Mouse (Mus musculus): ENCODE data around the gene Src. TPM values are rescaled to one million over a fixed set of nuclear protein-coding genes. Genes with fewer than 3 reads are reported as not detected.

The Src gene
- polyA plus RNA-seq, 1 experiment from 2014 or later = 18.9 TPM

GRCm38 (mm10) chr2:157487733-157488175 is 69.5 kb downstream of the Src start:
- H3K27ac ChIP-seq (ENCODE audit: low read depth) = no peak overlapping the region
- no peak for TF ChIP-seq CTCF (IDR thresholded peaks at IDR 0.05; ENCODE audit: low read depth)
- no peak overlapping the region for H3K9ac ChIP-seq
- 0 out of 2 replicates have a peak, but pooled peaks cover 4% of the 10 kb centered on the region for H3K4me1 ChIP-seq (ENCODE audit: insufficient read depth)
- no peaks in the 10 kb centered on the region for H3K9me3 ChIP-seq (ENCODE audit: low read depth, low read length)
- no peak overlapping the region for H3K4me2 ChIP-seq
- ATAC-seq (ENCODE audit: insufficient read depth) = no peak
- no peak for DNase-seq
- no peaks in the 10 kb centered on the region for H3K36me3 ChIP-seq (ENCODE audit: insufficient read depth)
- H3K27me3 ChIP-seq (ENCODE audit: insufficient read depth, low read length) = no peaks in the 10 kb centered on the region
- 16% methylated on average over 12 of the region's 12 CpGs for WGBS
- no peak overlapping the region for H3K4me3 ChIP-seq (ENCODE audit: low read depth, low read length)

- H3K27me3 ChIP-seq (ENCODE audit: insufficient read depth, low read length) = no peaks in the 10 kb centered on the region
- 65% methylated on average over 3 of the region's 3 CpGs for WGBS
- H3K4me3 ChIP-seq (ENCODE audit: low read depth, low read length) = no peak overlapping the region
- DNase-seq = no peak
- H3K4me1 ChIP-seq (ENCODE audit: insufficient read depth) = no peaks in the 10 kb centered on the region
- no peak overlapping the region for H3K27ac ChIP-seq (ENCODE audit: low read depth)
- TF ChIP-seq CTCF (IDR thresholded peaks at IDR 0.05; ENCODE audit: low read depth) = no peak
- no peaks in the 10 kb centered on the region for H3K9me3 ChIP-seq (ENCODE audit: low read depth, low read length)
- no peak overlapping the region for H3K4me2 ChIP-seq
- H3K36me3 ChIP-seq (ENCODE audit: insufficient read depth) = no peaks in the 10 kb centered on the region
- no peak for ATAC-seq (ENCODE audit: insufficient read depth)
- no peak overlapping the region for H3K9ac ChIP-seq
Observed at GRCm38 (mm10) chr2:157493240-157493639, 75.0 kb downstream of the Src start.

GRCm38 (mm10) chr2:157498529-157498928 is 80.3 kb downstream of the Src start:
- no peak for DNase-seq
- no peak for ATAC-seq (ENCODE audit: insufficient read depth)

DNA sequence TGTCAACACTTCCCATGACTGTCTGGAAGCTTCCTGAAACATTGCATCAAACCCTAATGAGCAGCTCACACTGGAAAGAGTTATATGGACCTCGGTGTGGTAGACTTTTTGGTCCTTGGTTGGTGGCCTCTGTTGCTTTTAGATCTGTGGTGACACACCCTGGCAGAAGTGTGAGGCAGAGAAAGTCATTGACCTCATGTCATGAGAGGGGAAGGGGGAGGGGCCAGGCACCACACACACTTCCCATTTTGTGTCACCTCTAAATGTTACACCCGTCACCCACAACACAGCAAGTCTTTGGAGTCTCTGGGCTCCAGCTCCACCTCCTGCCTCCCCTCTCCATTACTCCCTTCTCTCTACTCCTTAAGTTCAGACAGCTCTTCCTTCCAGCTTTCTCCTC is 82.1 kb downstream of the Src start:
- no peaks in the 10 kb centered on the region for H3K4me1 ChIP-seq (ENCODE audit: insufficient read depth)
- no peaks in the 10 kb centered on the region for H3K9me3 ChIP-seq (ENCODE audit: low read depth, low read length)
- no peak for TF ChIP-seq CTCF (IDR thresholded peaks at IDR 0.05; ENCODE audit: low read depth)
- ATAC-seq (ENCODE audit: insufficient read depth) (no peak), DNase-seq (no peak)
- WGBS = 47% methylated on average over 2 of the region's 2 CpGs
- no peak overlapping the region for H3K4me3 ChIP-seq (ENCODE audit: low read depth, low read length)
- H3K9ac ChIP-seq = no peak overlapping the region
- no peaks in the 10 kb centered on the region for H3K36me3 ChIP-seq (ENCODE audit: insufficient read depth)
- no peaks in the 10 kb centered on the region for H3K27me3 ChIP-seq (ENCODE audit: insufficient read depth, low read length)
- H3K27ac ChIP-seq (ENCODE audit: low read depth) = no peak overlapping the region
- H3K4me2 ChIP-seq = no peak overlapping the region

More at GRCm38 (mm10) chr2:157498529-157498928, 80.3 kb downstream of the Src start:
- H3K27me3 ChIP-seq (ENCODE audit: insufficient read depth, low read length) = no peaks in the 10 kb centered on the region
- no peaks in the 10 kb centered on the region for H3K4me1 ChIP-seq (ENCODE audit: insufficient read depth)
- WGBS = 45% methylated on average over 4 of the region's 4 CpGs
- H3K27ac ChIP-seq (ENCODE audit: low read depth) = no peak overlapping the region
- H3K36me3 ChIP-seq (ENCODE audit: insufficient read depth) = no peaks in the 10 kb centered on the region
- H3K9me3 ChIP-seq (ENCODE audit: low read depth, low read length) = no peaks in the 10 kb centered on the region
- H3K4me3 ChIP-seq (ENCODE audit: low read depth, low read length) = no peak overlapping the region
- no peak for TF ChIP-seq CTCF (IDR thresholded peaks at IDR 0.05; ENCODE audit: low read depth)
- H3K9ac ChIP-seq = no peak overlapping the region
- H3K4me2 ChIP-seq = no peak overlapping the region

DNA sequence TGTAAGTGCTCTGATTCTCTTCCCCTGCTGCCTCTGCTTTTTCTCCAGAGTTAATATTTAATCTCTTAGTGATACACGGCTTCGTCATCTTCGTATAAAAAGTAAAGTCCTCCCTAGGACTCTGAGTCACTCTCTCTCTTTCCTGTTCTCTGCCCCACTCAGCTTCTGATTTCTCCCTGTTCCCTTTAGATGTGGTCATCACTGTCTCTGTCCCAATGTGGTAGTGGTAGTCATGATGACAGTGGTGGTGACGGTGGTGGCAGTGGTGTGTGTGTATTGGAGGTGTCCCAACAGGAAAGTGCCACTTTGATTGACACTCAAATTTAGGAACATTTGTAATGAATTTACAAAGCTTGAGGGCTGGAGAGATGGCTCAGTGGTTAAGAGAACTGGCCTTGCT is 83.1 kb downstream of the Src start:
- no peak overlapping the region for H3K27ac ChIP-seq (ENCODE audit: low read depth)
- no peak overlapping the region for H3K4me3 ChIP-seq (ENCODE audit: low read depth, low read length)
- no peak overlapping the region for H3K4me2 ChIP-seq
- ATAC-seq (ENCODE audit: insufficient read depth) (no peak), DNase-seq (no peak)
- H3K9ac ChIP-seq = no peak overlapping the region
- no peaks in the 10 kb centered on the region for H3K4me1 ChIP-seq (ENCODE audit: insufficient read depth)
- 67% methylated on average over 4 of the region's 4 CpGs for WGBS
- TF ChIP-seq CTCF (IDR thresholded peaks at IDR 0.05; ENCODE audit: low read depth) = no peak
- H3K27me3 ChIP-seq (ENCODE audit: insufficient read depth, low read length) = no peaks in the 10 kb centered on the region
- H3K9me3 ChIP-seq (ENCODE audit: low read depth, low read length) = no peaks in the 10 kb centered on the region
- no peaks in the 10 kb centered on the region for H3K36me3 ChIP-seq (ENCODE audit: insufficient read depth)

- H3K36me3 ChIP-seq (ENCODE audit: insufficient read depth) = no peaks in the 10 kb centered on the region
- H3K9ac ChIP-seq = no peak overlapping the region
- ATAC-seq (ENCODE audit: insufficient read depth) = peak; percentile 44
- H3K27me3 ChIP-seq (ENCODE audit: insufficient read depth, low read length) = no peaks in the 10 kb centered on the region
- no peak for TF ChIP-seq CTCF (IDR thresholded peaks at IDR 0.05; ENCODE audit: low read depth)
- peak overlapping the region; percentile 53 for H3K4me2 ChIP-seq
- peak overlapping the region; percentile 39 for H3K27ac ChIP-seq (ENCODE audit: low read depth)
- peaks cover 7% of the 10 kb centered on the region; the same call in 1 of the 2 replicates for H3K4me1 ChIP-seq (ENCODE audit: insufficient read depth)
- WGBS = 10% methylated on average over 14 of the region's 14 CpGs
- H3K9me3 ChIP-seq (ENCODE audit: low read depth, low read length) = no peaks in the 10 kb centered on the region
- H3K4me3 ChIP-seq (ENCODE audit: low read depth, low read length) = no peak overlapping the region
- peak; percentile 62 for DNase-seq
Observed at GRCm38 (mm10) chr2:157506779-157507178, 88.5 kb downstream of the Src start.

GRCm38 (mm10) chr2:157509182-157509581 is 90.9 kb downstream of the Src start:
- WGBS = 65% methylated on average over 5 of the region's 5 CpGs
- H3K4me2 ChIP-seq = no peak overlapping the region
- TF ChIP-seq CTCF (IDR thresholded peaks at IDR 0.05; ENCODE audit: low read depth) = no peak
- H3K27me3 ChIP-seq (ENCODE audit: insufficient read depth, low read length) = no peaks in the 10 kb centered on the region
- H3K9ac ChIP-seq = no peak overlapping the region
- DNase-seq (no peak), ATAC-seq (ENCODE audit: insufficient read depth) (no peak)
- H3K4me3 ChIP-seq (ENCODE audit: low read depth, low read length) = no peak overlapping the region
- peaks cover 8% of the 10 kb centered on the region; the same call in 1 of the 2 replicates for H3K4me1 ChIP-seq (ENCODE audit: insufficient read depth)
- H3K27ac ChIP-seq (ENCODE audit: low read depth) = no peak overlapping the region
- H3K36me3 ChIP-seq (ENCODE audit: insufficient read depth) = no peaks in the 10 kb centered on the region
- no peaks in the 10 kb centered on the region for H3K9me3 ChIP-seq (ENCODE audit: low read depth, low read length)

DNA sequence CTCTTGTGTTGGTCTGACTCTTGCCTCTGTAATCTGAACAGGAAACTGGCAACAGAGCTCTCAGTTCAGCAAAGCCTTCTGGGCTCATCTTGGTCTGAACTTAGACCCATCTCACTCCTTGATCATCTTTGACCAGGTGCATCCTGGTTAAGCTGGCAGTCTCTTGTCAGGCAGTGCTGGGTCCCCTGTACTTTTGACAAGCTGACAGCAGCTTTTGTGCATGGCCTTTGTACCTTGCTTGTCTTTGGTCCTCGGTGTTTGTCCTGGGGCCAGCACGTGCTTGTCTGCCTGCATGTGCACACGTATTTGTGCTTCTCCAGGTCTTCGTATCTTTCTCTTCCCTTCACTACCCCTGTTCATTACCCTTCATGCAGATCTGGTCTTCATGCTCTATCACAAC is 91.8 kb downstream of the Src start:
- H3K4me2 ChIP-seq = no peak overlapping the region
- no peak for DNase-seq
- H3K27ac ChIP-seq (ENCODE audit: low read depth) = no peak overlapping the region
- ATAC-seq (ENCODE audit: insufficient read depth) = no peak
- TF ChIP-seq CTCF (IDR thresholded peaks at IDR 0.05; ENCODE audit: low read depth) = no peak
- no peaks in the 10 kb centered on the region for H3K36me3 ChIP-seq (ENCODE audit: insufficient read depth)
- no peak overlapping the region for H3K4me3 ChIP-seq (ENCODE audit: low read depth, low read length)
- 64% methylated on average over 4 of the region's 4 CpGs for WGBS
- H3K27me3 ChIP-seq (ENCODE audit: insufficient read depth, low read length) = no peaks in the 10 kb centered on the region
- H3K4me1 ChIP-seq (ENCODE audit: insufficient read depth) = peaks cover 10% of the 10 kb centered on the region; the same call in 1 of the 2 replicates
- no peaks in the 10 kb centered on the region for H3K9me3 ChIP-seq (ENCODE audit: low read depth, low read length)
- no peak overlapping the region for H3K9ac ChIP-seq
